Mouse (Mus musculus): Measurements from ENCODE around the gene Slc25a51.

- TF ChIP-seq POLR2A (IDR thresholded peaks at IDR 0.05; ENCODE audit: borderline replicate concordance, extremely low read depth, low read depth, low read length) (no peak), CTCF (IDR thresholded peaks at IDR 0.05; ENCODE audit: insufficient read depth, low read length) (no peak)
Observed at GRCm38 (mm10) chr4:45436383-45436913, 27.9 kb upstream of the Slc25a51 start.
